Mouse (Mus musculus): ENCODE measurements at regions not wholly inside any gene's neighbourhood (a gene's known extent, or its start where the extent isn't known, plus 50 kb on each side); places are given as distances from the start of the nearest gene placed in this dataset.
"Not testable (repeated sequence)": the region's sequence is repeated elsewhere in the genome, so short reads cannot be mapped to it uniquely, and the experiment has no call there.

DNA sequence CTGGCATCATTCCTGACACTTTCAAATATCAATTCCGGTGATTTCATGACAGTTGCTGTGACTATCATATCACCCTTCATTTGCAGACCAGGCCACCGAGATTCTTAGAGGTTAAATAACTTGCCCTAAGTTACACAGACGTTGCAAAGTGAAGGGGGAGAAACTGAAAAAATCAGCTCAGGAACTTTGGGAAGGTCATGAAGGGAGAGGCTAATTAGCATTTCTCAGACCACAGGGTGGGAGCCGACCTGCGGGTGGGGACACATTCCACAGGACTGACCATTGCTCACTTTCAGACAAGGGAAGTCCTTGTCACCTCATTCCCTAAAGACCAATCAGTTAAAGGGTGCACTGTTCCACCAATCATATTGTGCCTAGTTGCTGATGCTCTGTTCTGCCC is 242.1 kb downstream of the 1810013L24Rik start:
- not testable (repeated sequence) for TF ChIP-seq CTCF (IDR thresholded peaks at IDR 0.05; ENCODE audit: low read depth, low read length); POLR2A (IDR thresholded peaks at IDR 0.05; ENCODE audit: borderline replicate concordance, low read depth, low read length)

All from bone marrow macrophage, adult 2 months (primary cell).